Mouse (Mus musculus) layer of hippocampus, postnatal 14 days (tissue): ENCODE results near the gene Snx6. TPM values are rescaled to one million over a fixed set of nuclear protein-coding genes. Genes with fewer than 3 reads are reported as not detected.
"Not testable (repeated sequence)": the region's sequence is repeated elsewhere in the genome, so short reads cannot be mapped to it uniquely, and the experiment has no call there.

ENCODE experiments used
- DNase-seq, 2 experiments: peaks; one replicate each; pipeline ENCODE4 v3.0.0; 2021 to 2022; ENCODE audit warnings: low spot score in 2 of 2, mixed read lengths in 1 of 2
- long read RNA-seq, 2 experiments: library from polyadenylated mRNA; stranded (forward); transcript quantifications; one replicate each; pipeline ENCODE4 v2.0.0; 2021
- total RNA-seq, 2 experiments: library from RNA; stranded (reverse); gene quantifications; 2 replicates each; pipeline ENCODE4 v1.2.3; 2021

Snx6 gene
- 10 to 100 TPM; 47.4 to 57.9 TPM for total RNA-seq
- long read RNA-seq, experiment 1, transcript Snx6-201 (14 exons, 1,928 nt): major isoform, 46 of 85 reads
- long read RNA-seq, experiment 1, partial matches to known transcripts: 37 of 85 reads
- long read RNA-seq, experiment 1, other reads (novel, unspliced or antisense): 2 of 85 reads
- long read RNA-seq, experiment 2, transcript Snx6-201 (14 exons, 1,928 nt): major isoform, 86 of 125 reads
- long read RNA-seq, experiment 2, partial matches to known transcripts: 31 of 125 reads
- long read RNA-seq, experiment 2, other reads (novel, unspliced or antisense): 8 of 125 reads

DNA sequence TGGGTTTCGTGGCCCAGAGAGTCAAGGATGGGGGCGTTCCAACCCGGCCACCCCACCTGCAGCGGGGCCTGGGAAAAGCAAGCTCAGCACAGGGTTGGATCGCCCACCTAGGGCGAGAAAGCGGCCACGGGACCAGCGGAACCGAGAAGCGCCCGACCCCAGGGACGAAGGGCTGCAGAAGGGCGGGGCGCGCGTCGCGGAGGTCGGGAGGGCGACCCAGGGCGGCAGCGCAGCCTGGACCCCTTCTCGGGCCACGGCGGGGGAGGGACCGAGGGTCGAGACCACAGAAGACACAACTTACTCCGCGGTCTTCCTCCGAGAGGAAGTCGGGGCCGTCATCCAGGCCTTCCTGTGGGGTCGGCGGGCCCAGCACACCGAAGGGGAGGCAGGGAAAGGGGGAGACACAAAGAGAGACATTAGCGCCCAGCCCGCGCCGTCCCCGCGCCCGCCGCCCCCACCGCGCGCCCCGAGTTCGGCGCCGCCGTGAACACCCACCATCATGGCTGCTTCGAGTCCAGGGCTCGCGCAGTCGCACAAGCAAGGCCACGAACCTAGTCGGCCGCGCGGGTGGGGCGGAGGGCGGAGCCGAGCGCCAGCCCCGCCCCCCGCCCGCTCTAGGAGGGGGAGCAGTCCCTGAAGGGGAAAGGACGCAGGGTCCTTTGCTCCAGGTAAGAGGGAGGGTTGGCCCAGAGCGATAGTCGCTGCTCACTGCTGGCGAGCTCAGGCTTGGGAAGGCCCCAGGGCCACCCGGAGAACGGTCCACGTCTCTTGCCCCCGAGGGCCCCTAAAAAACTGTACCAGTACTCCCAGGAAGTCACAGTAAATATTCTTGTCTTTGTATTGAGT is at the start of gene Snx6:
Gene Snx6, minus strand, starts transcription at position 551 of the 846 bp plus-strand sequence.
- DNase-seq: peak; percentile 72 to 83

DNA sequence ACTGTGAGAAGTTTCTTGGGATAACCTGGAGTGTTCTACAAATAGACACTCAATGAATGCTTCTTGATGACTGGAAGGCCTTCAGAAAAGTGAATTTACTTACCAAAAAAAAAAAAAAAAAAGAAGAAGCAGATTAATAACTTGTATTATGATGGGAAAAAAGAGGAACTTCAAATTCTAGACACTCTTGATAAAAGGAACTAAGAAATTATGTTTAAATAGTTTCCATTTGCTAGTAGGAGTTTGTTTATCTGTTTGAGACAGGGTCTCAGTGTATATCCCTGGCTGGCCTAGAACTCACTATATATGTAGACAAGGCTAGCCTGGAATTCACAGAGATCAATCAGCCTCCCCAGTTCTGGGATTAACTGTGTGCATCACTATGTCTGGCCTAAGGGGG is 48.9 kb upstream of the Snx6 start:
- no peak for DNase-seq

DNA sequence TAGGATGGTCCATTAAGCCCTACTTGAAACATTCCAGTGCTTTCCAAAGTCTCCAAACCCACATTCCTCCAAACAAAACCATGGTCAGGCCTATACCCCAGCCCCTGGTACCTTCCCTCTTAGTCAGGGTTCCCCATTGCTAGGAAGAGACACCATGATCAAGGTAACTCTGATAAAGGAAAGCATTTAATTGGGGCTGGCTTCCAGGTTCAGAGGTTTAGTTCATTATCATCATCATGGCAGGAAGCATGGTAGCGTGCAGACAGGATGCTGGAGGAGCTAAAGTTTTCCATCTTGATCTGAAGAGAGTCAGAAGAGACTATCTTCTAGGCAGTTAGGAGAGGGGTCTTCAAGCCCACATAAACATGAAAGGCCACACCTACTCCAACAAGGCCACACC is 46.1 kb upstream of the Snx6 start:
- DNase-seq: no peak

DNA sequence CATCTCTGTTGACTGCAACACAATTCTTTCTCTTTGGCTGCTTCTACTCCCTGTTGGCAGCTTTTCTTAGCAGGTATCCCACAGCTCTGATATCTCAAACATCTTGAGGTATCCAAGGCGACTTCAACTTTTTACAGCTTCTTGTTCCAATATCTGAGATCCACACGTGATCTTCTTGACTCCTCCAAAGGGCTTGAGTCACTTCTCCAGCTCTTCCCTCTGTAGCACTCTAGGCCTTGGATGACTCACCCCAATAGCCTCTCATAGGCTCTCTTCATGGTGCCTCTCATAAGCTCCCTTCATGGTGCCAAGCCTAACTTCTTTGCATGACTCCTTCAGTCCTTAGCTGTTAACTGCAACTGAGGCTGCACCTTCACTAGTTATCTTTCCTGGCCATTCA is 44.3 kb upstream of the Snx6 start:
- DNase-seq: no peak

DNA sequence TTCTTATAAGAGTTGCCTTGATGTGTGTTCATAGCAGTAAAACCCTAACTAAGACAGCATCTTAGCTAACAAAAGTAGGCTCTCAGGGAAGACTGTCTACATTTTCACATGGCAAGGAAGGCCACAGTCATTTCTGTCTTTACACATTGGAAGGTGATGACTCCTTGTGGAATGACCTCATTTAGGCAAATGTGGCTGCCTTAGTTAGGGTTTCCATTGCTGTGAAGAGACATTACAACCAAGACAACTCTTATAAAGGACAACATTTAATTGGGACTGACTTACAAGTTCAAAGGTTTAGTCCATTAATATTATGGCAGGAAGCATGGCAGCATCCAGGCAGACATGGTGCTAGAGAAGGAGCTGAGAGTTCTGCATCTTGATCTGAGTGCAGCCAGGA is 43.4 kb upstream of the Snx6 start:
- DNase-seq: no peak

DNA sequence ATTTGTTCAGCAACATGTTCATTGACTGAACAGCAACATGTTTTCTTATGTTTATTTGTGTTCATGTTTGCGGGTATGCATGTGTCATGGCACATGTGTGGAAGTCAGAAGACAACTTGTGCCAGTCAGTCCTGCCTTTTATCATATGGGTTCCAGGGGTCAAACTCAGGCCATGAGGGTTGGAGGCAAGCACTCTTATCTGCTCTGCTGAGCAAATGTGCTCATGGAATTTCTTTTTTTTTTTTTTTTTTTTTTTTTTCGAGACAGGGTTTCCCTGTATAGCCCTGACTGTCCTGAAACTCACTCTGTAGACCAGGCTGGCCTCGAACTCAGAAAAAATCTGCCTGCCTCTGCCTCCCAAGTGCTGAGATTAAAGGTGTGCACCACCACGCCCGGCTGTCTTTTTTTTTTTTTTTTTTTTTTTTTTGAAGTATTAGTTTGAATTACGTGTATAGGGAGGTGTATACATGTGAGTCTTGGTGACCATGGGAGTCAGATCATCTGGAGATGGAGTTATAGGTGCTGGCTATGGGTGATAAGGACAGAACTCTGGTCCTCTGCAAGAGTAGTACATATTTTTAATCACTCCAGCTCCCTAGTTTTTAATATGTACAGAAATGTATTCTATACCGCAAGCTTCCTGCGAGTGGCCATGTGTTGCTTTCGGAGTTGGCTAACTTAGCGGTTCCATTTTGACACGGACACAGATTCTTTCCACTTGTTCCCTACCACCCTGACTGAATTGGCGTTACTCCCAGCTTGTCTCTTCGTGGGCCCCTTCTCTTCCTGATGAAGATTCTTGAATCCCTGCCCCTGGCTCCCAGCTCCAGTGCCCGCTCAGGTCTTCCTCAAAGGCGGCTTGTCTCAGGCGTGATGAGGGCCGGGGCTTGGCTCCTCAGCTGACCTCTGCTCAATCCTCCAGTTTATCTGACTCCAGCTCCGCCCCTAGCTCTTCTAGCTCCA is 40.4 kb upstream of the Snx6 start:
- no peak for DNase-seq

DNA sequence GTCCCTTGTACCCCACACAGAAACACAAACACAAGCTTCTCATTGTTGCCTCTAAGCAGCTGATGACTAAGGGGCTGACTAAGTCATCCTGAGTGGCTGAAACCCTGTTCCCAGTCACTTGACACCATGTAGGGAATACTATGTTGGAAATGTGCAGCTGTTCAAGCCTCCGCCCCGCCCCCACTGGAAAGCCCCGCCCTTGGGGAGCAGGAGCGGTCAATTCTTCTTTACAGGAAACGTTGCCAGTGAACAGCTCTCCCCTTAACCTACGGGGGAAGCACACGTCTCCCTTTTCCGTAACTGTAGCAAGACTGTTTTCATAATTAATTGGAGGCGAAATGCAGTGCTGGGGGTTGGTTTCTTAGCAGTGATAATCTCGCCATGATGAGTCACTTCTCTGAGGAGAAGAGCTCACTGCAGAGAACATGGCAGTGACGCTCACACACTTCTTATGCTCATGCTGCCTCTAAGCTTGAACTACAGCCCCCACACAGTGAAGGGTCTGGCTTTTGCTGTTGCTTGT is 39.5 kb upstream of the Snx6 start:
- peak; percentile 49 to 50 for DNase-seq

DNA sequence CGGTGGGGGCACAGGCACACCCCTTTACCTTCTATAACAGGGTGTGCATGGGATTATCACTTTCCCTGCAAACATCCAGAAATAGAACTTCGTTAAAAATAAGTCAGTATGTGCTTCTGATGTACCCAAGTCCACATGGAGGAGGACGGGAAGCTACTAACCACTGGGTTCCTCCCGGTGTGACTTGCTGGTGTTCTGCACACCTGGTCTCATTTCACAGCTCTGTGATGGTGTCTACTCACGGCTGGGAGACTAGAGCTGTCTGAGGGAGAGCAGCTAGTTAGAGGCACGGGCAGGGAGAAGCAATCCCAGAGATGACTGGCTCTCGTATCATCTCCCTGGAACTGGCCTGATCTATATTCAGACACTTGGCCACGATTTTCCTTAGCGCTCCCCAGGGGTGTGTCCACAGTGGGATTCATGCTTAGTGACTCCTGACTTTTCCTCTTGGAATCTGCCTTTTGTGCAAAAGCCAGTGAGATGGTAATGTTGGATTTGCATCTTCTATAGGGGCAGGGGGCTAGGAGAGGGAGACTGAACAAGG is 38.4 kb upstream of the Snx6 start:
- DNase-seq: no peak

DNA sequence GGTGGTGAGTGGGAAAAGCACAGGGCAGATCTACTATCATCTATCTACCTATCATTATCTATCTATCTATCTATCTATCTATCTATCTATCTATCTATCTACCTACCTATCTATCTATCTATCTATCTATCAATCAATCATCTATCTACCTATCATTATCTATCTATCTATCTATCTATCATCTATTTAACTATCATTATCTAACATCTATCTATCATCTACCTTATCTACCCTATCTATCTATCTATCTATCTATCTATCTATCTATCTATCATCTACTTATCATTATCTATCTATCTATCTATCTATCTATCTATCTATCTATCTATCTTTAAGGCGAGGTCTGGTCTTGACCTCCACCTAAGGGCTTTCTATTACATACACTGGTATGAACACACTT is 36.4 kb upstream of the Snx6 start:
- not testable (repeated sequence) for DNase-seq

DNA sequence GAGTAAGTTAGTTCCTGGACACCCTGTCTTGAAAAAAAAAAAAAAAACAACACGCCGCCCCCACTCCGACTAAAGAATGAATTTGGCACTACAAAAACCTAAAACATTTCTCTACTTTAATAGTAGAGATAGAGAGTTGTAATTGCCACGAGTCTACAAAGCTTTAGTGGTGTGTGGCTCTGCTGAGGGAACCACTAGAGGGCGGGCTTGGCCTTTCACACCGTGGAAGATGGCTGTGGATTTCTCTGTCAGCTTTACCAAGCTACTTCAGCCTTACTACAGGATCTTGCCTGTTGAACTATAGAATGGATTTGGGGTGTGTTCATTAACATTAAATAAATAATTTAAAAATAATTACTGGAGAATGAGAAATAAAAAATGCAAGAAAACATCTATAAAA is 35.1 kb upstream of the Snx6 start:
- peak; percentile 77 to 85 for DNase-seq

DNA sequence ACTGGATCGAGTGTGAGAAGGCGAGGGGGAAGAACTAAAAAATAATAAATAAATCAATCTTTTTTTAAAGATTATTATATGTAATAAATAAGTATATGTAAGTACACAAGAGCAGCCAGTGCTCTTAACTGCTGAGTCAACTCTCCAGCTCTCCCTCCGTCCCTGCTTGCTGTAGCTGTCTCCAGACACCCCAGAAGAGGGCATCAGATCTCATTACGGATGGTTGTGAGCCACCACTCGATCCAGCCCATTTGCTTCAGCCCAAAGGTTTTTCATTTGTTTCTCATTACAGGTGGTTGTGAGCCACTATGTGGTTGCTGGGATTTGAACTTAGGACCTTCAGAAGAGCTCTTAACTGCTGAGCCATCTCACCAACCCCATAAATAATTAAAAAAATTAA is 34.4 kb upstream of the Snx6 start:
- no peak for DNase-seq

DNA sequence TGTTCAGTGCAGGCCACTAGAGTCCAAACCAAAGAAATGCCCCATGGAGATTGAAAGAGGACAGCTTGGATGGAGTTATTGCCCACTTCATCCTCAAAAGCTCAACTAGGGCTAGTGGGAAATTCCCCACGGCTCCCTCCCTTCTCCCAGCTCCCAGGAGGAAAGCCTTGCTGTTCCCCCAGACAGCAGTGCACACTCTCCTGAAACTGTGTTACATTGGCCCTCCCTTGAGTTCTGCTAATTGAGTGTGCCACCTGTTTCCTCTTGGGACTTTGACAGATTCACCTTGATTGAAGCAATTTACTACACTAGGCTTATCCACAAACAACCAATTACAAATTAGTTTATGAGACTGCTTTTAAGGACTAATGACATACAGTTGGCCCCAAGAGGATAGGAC is 32.5 kb upstream of the Snx6 start:
- no peak for DNase-seq

DNA sequence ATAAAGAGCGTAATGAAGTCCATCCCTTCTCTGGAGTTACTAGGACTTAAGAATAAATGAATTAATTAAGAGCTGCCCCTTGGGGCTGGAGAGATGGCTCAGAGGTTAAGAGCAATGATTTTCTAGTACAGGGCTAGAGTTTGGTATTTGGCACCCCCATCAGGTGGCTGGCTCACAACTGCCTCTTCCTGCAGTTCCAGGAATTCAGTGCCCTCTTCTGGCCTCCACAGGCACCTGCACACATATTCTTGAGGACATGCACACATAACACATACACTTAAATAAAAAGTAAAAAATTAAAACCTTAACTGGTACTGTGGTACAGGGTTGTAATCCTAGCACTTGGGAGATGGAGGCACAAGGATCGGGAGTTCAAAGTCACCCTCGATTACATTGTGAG is 29.7 kb upstream of the Snx6 start:
- no peak for DNase-seq

DNA sequence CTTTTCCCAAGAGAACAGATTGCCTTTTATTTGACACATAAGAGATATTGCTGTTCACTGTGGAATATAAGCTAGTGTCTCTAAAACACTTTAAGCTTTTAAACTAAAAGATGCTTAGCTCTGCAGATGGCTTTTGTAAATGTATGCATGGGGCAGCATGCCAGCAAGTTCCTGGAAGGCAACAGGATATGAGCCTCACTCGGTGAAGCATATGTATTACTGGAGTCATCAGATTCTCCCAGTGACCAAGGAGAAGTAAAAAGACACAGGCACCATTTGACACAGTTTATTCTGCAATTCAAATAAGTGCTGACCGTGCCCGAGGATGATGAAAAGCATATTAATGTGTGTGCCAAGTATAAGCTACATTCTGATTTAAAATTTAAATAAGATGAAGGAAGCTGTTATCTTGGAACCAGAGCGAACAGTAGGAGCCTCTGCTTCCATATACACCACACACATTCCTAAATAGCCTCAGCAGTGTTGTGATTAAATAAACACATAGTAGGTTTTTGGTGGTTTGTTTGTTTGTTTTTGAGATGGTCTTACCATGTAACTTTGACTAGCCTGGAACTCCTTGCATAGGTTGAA is 27.4 kb upstream of the Snx6 start:
- DNase-seq: peak; percentile 28 to 70

DNA sequence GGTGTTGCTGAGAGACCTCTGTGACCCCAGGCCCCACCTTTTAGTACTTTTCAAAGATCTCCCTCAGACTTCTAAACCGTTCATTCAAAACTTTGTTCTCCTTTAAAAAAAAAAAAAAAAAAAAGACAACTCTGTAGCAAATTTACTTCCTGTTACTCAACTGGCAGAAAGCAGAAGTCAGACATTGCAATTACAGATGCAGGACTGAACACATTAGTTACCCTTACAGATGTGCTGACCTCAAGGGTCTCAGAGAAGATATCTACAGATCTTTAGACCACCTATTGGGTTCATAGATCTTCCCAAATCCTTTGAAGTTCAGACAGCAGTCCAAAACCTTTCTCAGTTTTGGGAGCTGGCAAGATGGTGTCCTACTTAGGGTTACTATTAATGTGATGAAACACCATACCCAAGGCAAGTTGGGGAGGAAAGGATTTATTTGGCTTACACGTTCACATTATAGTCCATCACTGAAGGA is 25.2 kb upstream of the Snx6 start:
- DNase-seq: no peak

DNA sequence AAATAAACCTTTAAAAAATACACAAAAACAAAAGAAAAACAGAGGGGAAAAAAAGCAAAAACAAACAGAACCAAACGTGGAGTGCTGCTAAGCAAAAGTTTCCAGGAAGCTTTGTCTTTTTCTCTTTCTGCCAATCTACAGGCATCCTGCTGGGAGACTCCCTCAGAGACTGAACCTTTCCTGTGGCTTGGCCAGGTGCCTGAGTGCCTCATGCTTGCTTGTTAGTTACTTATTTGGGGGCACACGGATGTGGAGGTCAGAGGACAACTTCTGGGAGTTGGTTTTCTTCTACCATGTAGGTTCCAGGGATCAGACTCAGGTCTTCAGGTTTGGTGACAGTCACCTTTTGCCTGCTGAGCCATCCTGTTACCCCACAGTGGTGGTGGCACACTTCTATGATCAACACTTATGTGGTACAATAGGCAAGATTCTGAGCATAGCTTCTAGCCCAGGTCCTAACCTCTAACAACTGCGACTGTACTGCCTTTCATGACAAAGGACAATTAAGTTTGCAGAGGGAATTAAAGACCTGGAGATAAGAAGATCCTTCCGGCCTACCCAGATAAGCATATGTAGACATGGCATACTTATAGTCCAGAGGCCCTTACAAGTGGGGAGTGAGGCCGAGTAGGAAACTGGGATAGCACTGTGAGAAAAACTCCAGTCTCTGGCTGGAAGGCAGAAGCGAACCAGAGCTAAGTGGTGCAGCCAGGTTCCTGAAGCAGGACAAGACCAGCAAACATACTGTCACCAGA is 23.9 kb upstream of the Snx6 start:
- no peak for DNase-seq

DNA sequence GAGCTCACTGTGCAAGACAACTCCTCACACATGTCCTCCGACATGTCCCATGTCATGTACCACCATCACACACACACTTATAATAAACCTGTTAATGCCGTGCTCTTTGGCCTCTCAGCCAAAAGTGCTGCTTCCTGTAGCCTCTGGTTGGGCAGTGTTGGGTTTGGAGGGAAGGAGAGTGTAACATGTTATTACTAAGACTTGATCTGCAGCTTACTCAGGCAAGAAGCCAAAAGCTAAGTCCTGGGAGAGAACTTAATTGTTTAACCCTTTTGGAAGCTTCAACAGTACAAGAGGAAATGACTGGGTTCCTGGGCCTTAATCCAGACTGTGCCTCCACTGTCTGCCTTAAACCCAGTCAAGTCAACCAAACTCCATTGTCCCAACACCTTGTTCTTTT is 14.6 kb upstream of the Snx6 start:
- DNase-seq: no peak

DNA sequence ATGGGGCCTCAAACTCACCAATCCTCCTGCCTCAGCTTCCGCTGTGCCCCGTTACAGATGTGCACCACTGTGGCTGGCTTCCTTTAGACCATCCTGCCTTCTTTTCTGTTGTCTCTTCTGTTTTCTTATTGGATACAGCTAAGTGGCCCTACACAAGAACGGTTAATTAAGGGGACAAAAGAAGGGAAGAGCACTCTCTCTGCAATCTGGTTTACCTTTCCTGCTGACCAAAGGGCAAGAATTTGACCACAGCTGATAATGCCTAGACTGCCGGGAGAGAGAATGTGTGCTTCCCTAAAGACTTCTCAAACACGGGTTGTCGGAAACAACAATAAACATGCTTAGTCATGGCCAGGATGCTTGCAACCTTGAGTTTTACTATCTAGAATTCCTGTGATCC is 12.0 kb upstream of the Snx6 start:
- DNase-seq: no peak

DNA sequence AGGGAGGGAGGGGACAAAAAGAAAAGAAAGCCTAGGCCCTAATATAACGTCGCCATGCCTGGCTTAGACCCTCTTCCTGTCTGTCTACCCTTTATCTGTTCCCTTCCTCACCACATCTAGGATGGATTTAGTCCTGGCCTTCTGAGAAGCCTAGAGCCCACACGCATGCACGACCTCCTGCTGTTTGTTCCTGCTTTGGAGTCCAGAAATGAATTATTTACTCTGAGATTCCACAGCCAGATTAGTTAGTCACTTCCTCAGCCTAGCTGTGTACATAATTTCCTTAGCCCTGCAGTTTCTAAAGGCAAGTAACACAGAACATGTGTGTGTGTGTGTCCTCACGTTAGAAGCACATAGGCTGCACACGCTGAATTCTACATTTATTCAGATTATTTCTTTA is 10.6 kb upstream of the Snx6 start:
- DNase-seq: no peak
